Mouse (Mus musculus): ENCODE measurements at regions not wholly inside any gene's neighbourhood (a gene's known extent, or its start where the extent isn't known, plus 50 kb on each side); places are given as distances from the start of the nearest gene placed in this dataset.

DNA sequence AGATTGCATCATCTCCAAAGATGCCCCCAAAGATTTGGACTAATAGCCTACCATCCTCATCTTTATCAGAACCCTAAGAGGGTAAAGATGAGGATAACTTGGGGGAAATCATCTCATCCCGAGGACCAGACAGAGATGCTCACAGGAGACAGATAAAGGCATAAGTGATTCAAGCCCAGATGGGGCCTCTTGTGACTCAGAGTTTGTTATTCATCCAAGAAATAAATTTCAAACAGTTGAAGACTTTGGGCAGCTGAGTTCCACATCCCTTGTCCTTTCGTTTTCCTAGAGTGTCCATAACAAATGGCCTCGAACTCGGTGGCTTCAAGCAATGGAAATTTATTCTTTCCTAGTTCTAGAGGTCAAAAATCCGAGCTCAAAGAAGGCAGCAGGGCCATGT, 485.1 kb upstream of the Gm10131 start:
- Histone ChIP-seq H3K9ac (ENCODE audit: insufficient read depth, low read depth, low read length, poor library complexity, severe bottlenecking) (no peak overlapping the region), H3K27ac (ENCODE audit: insufficient read depth, low read depth, low read length, poor library complexity, severe bottlenecking) (no peak overlapping the region), H3K9me3 (ENCODE audit: control insufficient read depth, insufficient read depth, low read depth, low read length) (no peaks in the 10 kb centered on the region), H3K4me3 (ENCODE audit: insufficient read depth in 1 of 2, low read depth in 1 of 2, low read length in 2 of 2, poor library complexity in 1 of 2, severe bottlenecking in 1 of 2) (no peak overlapping the region), H3K36me3 (ENCODE audit: control insufficient read depth, insufficient read depth, low read length, poor library complexity, severe bottlenecking) (no peaks in the 10 kb centered on the region), H3K4me1 (ENCODE audit: control insufficient read depth in 2 of 2, insufficient read depth in 2 of 2, low read length in 2 of 2, poor library complexity in 1 of 2) (no peaks in the 10 kb centered on the region)
- TF ChIP-seq ZC3H11A (IDR thresholded peaks at IDR 0.05; ENCODE audit: borderline replicate concordance, low read depth, low read length) (no peak), CHD2 (IDR thresholded peaks at IDR 0.05; ENCODE audit: low read depth, low read length) (no peak), MAFK (IDR thresholded peaks at IDR 0.05; ENCODE audit: insufficient read depth, low read depth, low read length) (no peak), HCFC1 (IDR thresholded peaks at IDR 0.05; ENCODE audit: borderline replicate concordance, insufficient read depth, low read length) (no peak), ZNF384 (IDR thresholded peaks at IDR 0.05; ENCODE audit: low read depth, low read length) (no peak)
- no peak for DNase-seq (ENCODE audit: low read depth, low spot score)
- in situ Hi-C loops (cut with MboI; ENCODE audit: low sequenced_read_pairs in 2 of 2, unreplicated experiment in 2 of 2): no loop called here

DNA sequence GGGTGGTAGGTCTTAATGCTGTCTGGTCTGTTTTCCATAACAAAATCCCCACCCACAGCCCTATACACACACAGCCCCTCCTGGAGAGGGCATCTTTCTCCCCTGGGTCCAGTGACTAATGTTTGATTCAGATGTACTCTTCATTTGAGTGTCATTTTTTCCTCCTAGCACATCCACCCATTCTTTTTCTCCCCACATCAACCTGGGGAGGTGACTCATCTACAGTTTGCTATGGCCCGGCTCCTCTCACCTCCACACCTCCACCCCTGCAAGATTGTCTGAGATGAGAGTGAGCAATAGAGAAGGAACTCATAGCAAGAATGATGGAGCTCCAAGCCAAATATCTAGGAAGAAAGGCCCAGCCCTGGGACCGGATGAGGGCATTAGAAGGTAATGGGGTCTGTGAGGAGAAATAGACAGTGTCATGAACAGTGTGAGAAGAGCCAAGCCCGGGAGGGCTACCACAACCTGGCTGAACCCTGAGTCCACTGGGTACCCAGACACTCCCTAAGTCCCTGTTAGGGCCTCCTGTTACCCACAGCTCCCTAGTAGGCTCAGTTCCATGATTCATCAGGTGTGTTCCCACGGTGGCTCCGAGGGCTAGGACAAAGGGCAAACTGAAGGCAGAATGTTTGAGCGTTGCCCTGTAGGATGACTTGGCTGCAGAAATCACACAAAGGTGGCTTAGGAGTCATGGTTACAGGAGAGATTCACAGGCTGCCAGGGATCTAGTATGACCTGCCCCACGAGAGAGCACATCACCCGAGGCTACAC, 479.6 kb upstream of the Gm10131 start:
- no peak for TF ChIP-seq ZNF384 (IDR thresholded peaks at IDR 0.05; ENCODE audit: low read depth, low read length)
- no peak for TF ChIP-seq MAFK (IDR thresholded peaks at IDR 0.05; ENCODE audit: insufficient read depth, low read depth, low read length)
- TF ChIP-seq HCFC1 (IDR thresholded peaks at IDR 0.05; ENCODE audit: borderline replicate concordance, insufficient read depth, low read length): no peak
- TF ChIP-seq ZC3H11A (IDR thresholded peaks at IDR 0.05; ENCODE audit: borderline replicate concordance, low read depth, low read length): no peak
- DNase-seq (ENCODE audit: low read depth, low spot score): no peak
- no peak overlapping the region for H3K9ac ChIP-seq (ENCODE audit: insufficient read depth, low read depth, low read length, poor library complexity, severe bottlenecking)
- H3K4me3 ChIP-seq (ENCODE audit: insufficient read depth in 1 of 2, low read depth in 1 of 2, low read length in 2 of 2, poor library complexity in 1 of 2, severe bottlenecking in 1 of 2): no peak overlapping the region
- in situ Hi-C loops (cut with MboI; ENCODE audit: low sequenced_read_pairs in 2 of 2, unreplicated experiment in 2 of 2): no loop called here
- H3K4me1 ChIP-seq (ENCODE audit: control insufficient read depth in 2 of 2, insufficient read depth in 2 of 2, low read length in 2 of 2, poor library complexity in 1 of 2): no peaks in the 10 kb centered on the region
- no peaks in the 10 kb centered on the region for H3K9me3 ChIP-seq (ENCODE audit: control insufficient read depth, insufficient read depth, low read depth, low read length)
- no peaks in the 10 kb centered on the region for H3K36me3 ChIP-seq (ENCODE audit: control insufficient read depth, insufficient read depth, low read length, poor library complexity, severe bottlenecking)
- no peak overlapping the region for H3K27ac ChIP-seq (ENCODE audit: insufficient read depth, low read depth, low read length, poor library complexity, severe bottlenecking)

DNA sequence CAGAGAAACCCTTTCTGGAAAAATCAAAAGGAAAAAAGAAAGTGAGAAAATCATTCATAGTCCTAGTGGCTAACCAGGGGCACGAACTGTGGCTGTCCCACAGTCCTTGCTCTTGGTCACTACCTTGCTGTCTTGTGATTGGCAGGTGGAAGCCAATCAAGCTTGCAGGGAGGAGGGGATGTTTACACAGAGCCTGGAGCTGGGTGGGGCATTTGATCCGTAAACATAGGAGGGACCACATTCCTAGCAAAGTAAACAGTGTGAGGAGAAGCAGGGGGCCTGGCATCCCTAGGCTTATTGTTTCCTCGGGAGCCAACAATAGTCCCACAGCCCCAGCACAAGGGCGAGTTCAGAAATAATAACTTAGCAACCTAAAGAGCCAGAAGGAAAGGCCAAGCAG, 466.5 kb upstream of the Gm10131 start:
- H3K4me3 ChIP-seq (ENCODE audit: insufficient read depth in 1 of 2, low read depth in 1 of 2, low read length in 2 of 2, poor library complexity in 1 of 2, severe bottlenecking in 1 of 2): no peak overlapping the region
- H3K36me3 ChIP-seq (ENCODE audit: control insufficient read depth, insufficient read depth, low read length, poor library complexity, severe bottlenecking): no peaks in the 10 kb centered on the region
- no peak overlapping the region for H3K27ac ChIP-seq (ENCODE audit: insufficient read depth, low read depth, low read length, poor library complexity, severe bottlenecking)
- no peaks in the 10 kb centered on the region for H3K4me1 ChIP-seq (ENCODE audit: control insufficient read depth in 2 of 2, insufficient read depth in 2 of 2, low read length in 2 of 2, poor library complexity in 1 of 2)
- no peak for TF ChIP-seq CHD2 (IDR thresholded peaks at IDR 0.05; ENCODE audit: low read depth, low read length)
- TF ChIP-seq ZNF384 (IDR thresholded peaks at IDR 0.05; ENCODE audit: low read depth, low read length): no peak
- TF ChIP-seq ZC3H11A (IDR thresholded peaks at IDR 0.05; ENCODE audit: borderline replicate concordance, low read depth, low read length): no peak
- TF ChIP-seq HCFC1 (IDR thresholded peaks at IDR 0.05; ENCODE audit: borderline replicate concordance, insufficient read depth, low read length): no peak
- TF ChIP-seq MAFK (IDR thresholded peaks at IDR 0.05; ENCODE audit: insufficient read depth, low read depth, low read length): no peak
- no peak for DNase-seq (ENCODE audit: low read depth, low spot score)
- in situ Hi-C loops (cut with MboI; ENCODE audit: low sequenced_read_pairs in 2 of 2, unreplicated experiment in 2 of 2): no loop called here
- H3K9me3 ChIP-seq (ENCODE audit: control insufficient read depth, insufficient read depth, low read depth, low read length): no peaks in the 10 kb centered on the region
- H3K9ac ChIP-seq (ENCODE audit: insufficient read depth, low read depth, low read length, poor library complexity, severe bottlenecking): no peak overlapping the region

DNA sequence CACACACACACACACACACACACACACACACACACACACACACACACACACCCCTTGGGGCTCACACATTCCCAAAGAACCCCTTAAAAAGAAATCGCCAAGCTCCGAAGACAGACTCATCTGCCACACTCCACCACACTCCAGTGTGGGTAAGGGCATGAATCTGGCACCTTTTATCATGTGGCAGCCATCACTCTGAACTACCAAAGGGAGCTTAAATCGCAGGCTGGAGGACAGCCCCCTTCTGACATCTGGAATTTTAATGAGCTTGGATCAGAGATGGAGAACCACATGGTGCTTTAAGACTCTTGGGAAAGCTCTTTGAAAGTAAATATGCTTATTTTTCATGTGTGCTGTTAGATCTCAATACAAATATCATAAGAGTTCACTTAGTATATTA, 462.5 kb upstream of the Gm10131 start:
- Histone ChIP-seq H3K36me3 (ENCODE audit: control insufficient read depth, insufficient read depth, low read length, poor library complexity, severe bottlenecking) (no peaks in the 10 kb centered on the region), H3K9ac (ENCODE audit: insufficient read depth, low read depth, low read length, poor library complexity, severe bottlenecking) (no peak overlapping the region), H3K4me1 (ENCODE audit: control insufficient read depth in 2 of 2, insufficient read depth in 2 of 2, low read length in 2 of 2, poor library complexity in 1 of 2) (no peaks in the 10 kb centered on the region), H3K27ac (ENCODE audit: insufficient read depth, low read depth, low read length, poor library complexity, severe bottlenecking) (no peak overlapping the region), H3K4me3 (ENCODE audit: insufficient read depth in 1 of 2, low read depth in 1 of 2, low read length in 2 of 2, poor library complexity in 1 of 2, severe bottlenecking in 1 of 2) (no peak overlapping the region), H3K9me3 (ENCODE audit: control insufficient read depth, insufficient read depth, low read depth, low read length) (no peaks in the 10 kb centered on the region)
- in situ Hi-C loops (cut with MboI; ENCODE audit: low sequenced_read_pairs in 2 of 2, unreplicated experiment in 2 of 2): no loop called here
- TF ChIP-seq ZC3H11A (IDR thresholded peaks at IDR 0.05; ENCODE audit: borderline replicate concordance, low read depth, low read length) (no peak), CHD2 (IDR thresholded peaks at IDR 0.05; ENCODE audit: low read depth, low read length) (no peak), ZNF384 (IDR thresholded peaks at IDR 0.05; ENCODE audit: low read depth, low read length) (no peak), MAFK (IDR thresholded peaks at IDR 0.05; ENCODE audit: insufficient read depth, low read depth, low read length) (no peak), HCFC1 (IDR thresholded peaks at IDR 0.05; ENCODE audit: borderline replicate concordance, insufficient read depth, low read length) (no peak)
- DNase-seq (ENCODE audit: low read depth, low spot score): no peak

Measured in ES-E14 (cell line).